Mouse (Mus musculus) cerebellum, adult 2 months (tissue): ENCODE results near the gene Ninl.

Experiments used
- CTCF ChIP-seq: fragments of 200-500 bp; IDR thresholded peaks from 2 replicates; pipeline ENCODE4 v1.5.1; 2011; ENCODE audit warnings: low read depth, mild to moderate bottlenecking, control low read depth, low read length, moderate library complexity, borderline replicate concordance; ENCODE audit not compliant: insufficient read depth
- POLR2A ChIP-seq: fragments of 200-500 bp; IDR thresholded peaks from 2 replicates; pipeline ENCODE4 v1.6.1; 2011; ENCODE audit warnings: low read length, control low read depth, borderline replicate concordance; ENCODE audit not compliant: insufficient read depth

DNA sequence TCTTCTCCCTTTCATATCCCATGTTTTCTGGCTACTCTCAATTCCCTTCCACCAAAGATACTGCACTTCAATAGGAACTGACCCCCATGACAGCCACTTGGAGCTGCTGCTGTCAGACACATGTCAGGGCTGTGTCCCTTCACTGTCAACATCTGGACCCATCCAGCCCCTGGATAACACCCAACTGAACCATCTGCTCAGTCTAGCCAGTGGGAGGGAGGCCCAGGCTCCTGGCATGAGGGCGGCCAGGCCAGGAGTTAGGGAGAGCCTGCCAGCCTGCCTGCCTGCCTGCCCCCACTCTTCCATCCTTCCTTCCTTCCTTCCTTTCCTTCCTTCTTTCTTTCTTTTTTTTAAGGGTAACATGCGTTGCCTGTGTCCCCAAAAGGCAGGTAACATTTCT is 88.0 kb downstream of the Ninl start:
- no peak for TF ChIP-seq CTCF
- no peak for TF ChIP-seq POLR2A
